In genomic region chr3:11007363-11007762, GRCm38 (mm10) we compare ENCODE assay signal across 23 mouse cellular contexts.
A peak's percentile ranks its signal among the peaks of the same experiment; 100 is the strongest.
DNase-seq lines count a peak whose midpoint lies in the region; ATAC-seq lines count a peak whose summit lies in the region.
"Had no signal": no experiment of that assay in that cellular context is flagged by ENCODE, and none has a peak within 500 bp of the region (broad histone marks: within the 10 kb centered on the region; RNA-seq: fewer than 3 reads in every experiment).

No protein-coding gene starts in this region.

- H3K36me3 ChIP-seq in forebrain, embryonic 12.5 days (replicated peaks): no peaks in the 10 kb centered on the region
- H3K36me3 ChIP-seq in forebrain, embryonic 16.5 days (ENCODE audit: control insufficient read depth, insufficient read depth): no peaks in the 10 kb centered on the region
- no peaks in the 10 kb centered on the region for H3K36me3 ChIP-seq in midbrain, embryonic 11.5 days (ENCODE audit: control insufficient read depth, insufficient read depth, low read length)
- H3K36me3 ChIP-seq in midbrain, embryonic 10.5 days: no peaks in the 10 kb centered on the region
- no peaks in the 10 kb centered on the region for H3K36me3 ChIP-seq in neural tube, embryonic 13.5 days
- H3K36me3 ChIP-seq: forebrain, embryonic 10.5 days; heart, embryonic 10.5 days; heart, embryonic 13.5 days; hindbrain, embryonic 15.5 days had no signal

- no peaks in the 10 kb centered on the region for H3K27me3 ChIP-seq in forebrain, embryonic 12.5 days
- H3K27me3 ChIP-seq in forebrain, embryonic 16.5 days (replicated peaks; ENCODE audit: control insufficient read depth, insufficient read depth, low read length): no peaks in the 10 kb centered on the region
- H3K27me3 ChIP-seq in midbrain, embryonic 11.5 days (ENCODE audit: control insufficient read depth, insufficient read depth, low read length): no peaks in the 10 kb centered on the region
- no peaks in the 10 kb centered on the region for H3K27me3 ChIP-seq in midbrain, embryonic 10.5 days (ENCODE audit: low read depth, poor library complexity, severe bottlenecking)
- H3K27me3 ChIP-seq in neural tube, embryonic 13.5 days: no peaks in the 10 kb centered on the region
- H3K27me3 ChIP-seq: heart, embryonic 13.5 days; hindbrain, embryonic 15.5 days had no signal

- WGBS in forebrain, embryonic 12.5 days: 86% methylated on average over 3 of the region's 3 CpGs
- WGBS in forebrain, embryonic 16.5 days: 83% methylated on average over 3 of the region's 3 CpGs
- 87% methylated on average over 3 of the region's 3 CpGs for WGBS in midbrain, embryonic 11.5 days
- WGBS in midbrain, embryonic 10.5 days: 95% methylated on average over 3 of the region's 3 CpGs
- WGBS in neural tube, embryonic 13.5 days: 76% methylated on average over 3 of the region's 3 CpGs

- no peak overlapping the region for H3K9ac ChIP-seq in forebrain, embryonic 12.5 days
- no peak overlapping the region for H3K9ac ChIP-seq in forebrain, embryonic 16.5 days (replicated peaks; ENCODE audit: low read depth, low read length)
- H3K9ac ChIP-seq in midbrain, embryonic 11.5 days (ENCODE audit: low read length): no peak overlapping the region
- no peak overlapping the region for H3K9ac ChIP-seq in neural tube, embryonic 13.5 days
- H3K9ac ChIP-seq: heart, embryonic 13.5 days; hindbrain, embryonic 15.5 days had no signal

- H3K4me1 ChIP-seq in forebrain, embryonic 12.5 days: no peaks in the 10 kb centered on the region
- no peaks in the 10 kb centered on the region for H3K4me1 ChIP-seq in forebrain, embryonic 16.5 days (replicated peaks; ENCODE audit: control insufficient read depth, insufficient read depth, low read length)
- H3K4me1 ChIP-seq in midbrain, embryonic 11.5 days (ENCODE audit: control insufficient read depth, insufficient read depth, low read length): no peaks in the 10 kb centered on the region
- no peaks in the 10 kb centered on the region for H3K4me1 ChIP-seq in midbrain, embryonic 10.5 days
- no peaks in the 10 kb centered on the region for H3K4me1 ChIP-seq in neural tube, embryonic 13.5 days (replicated peaks)
- H3K4me1 ChIP-seq: forebrain, embryonic 10.5 days; heart, embryonic 10.5 days; heart, embryonic 13.5 days; hindbrain, embryonic 15.5 days had no signal

- no peak overlapping the region for H3K27ac ChIP-seq in forebrain, embryonic 12.5 days
- H3K27ac ChIP-seq in forebrain, embryonic 16.5 days (ENCODE audit: low read length): no peak overlapping the region
- no peak overlapping the region for H3K27ac ChIP-seq in midbrain, embryonic 11.5 days (ENCODE audit: low read depth, low read length)
- no peak overlapping the region for H3K27ac ChIP-seq in midbrain, embryonic 10.5 days (replicated peaks)
- H3K27ac ChIP-seq in neural tube, embryonic 13.5 days (replicated peaks): no peak overlapping the region
- H3K27ac ChIP-seq: forebrain, embryonic 10.5 days; heart, adult 2 months; heart, embryonic 10.5 days; heart, embryonic 13.5 days; hindbrain, embryonic 15.5 days had no signal

- no peak overlapping the region for H3K4me2 ChIP-seq in forebrain, embryonic 12.5 days
- H3K4me2 ChIP-seq in forebrain, embryonic 16.5 days (ENCODE audit: low read length): no peak overlapping the region
- no peak overlapping the region for H3K4me2 ChIP-seq in midbrain, embryonic 11.5 days
- H3K4me2 ChIP-seq in neural tube, embryonic 13.5 days: no peak overlapping the region
- H3K4me2 ChIP-seq: heart, embryonic 13.5 days; hindbrain, embryonic 15.5 days had no signal

- no peaks in the 10 kb centered on the region for H3K9me3 ChIP-seq in forebrain, embryonic 12.5 days
- no peaks in the 10 kb centered on the region for H3K9me3 ChIP-seq in forebrain, embryonic 16.5 days (ENCODE audit: control insufficient read depth, low read length)
- H3K9me3 ChIP-seq in midbrain, embryonic 11.5 days (ENCODE audit: control insufficient read depth, low read length): no peaks in the 10 kb centered on the region
- H3K9me3 ChIP-seq in midbrain, embryonic 10.5 days (replicated peaks): no peaks in the 10 kb centered on the region
- H3K9me3 ChIP-seq in neural tube, embryonic 13.5 days: no peaks in the 10 kb centered on the region
- H3K9me3 ChIP-seq: forebrain, embryonic 10.5 days; heart, embryonic 10.5 days; heart, embryonic 13.5 days; hindbrain, embryonic 15.5 days had no signal

- ATAC-seq in forebrain, embryonic 12.5 days (ENCODE audit: low FRiP score): peak; percentile 49; the same call in 1 of the 2 replicates
- no peak for ATAC-seq in forebrain, embryonic 16.5 days
- peak; percentile 59; the same call in 1 of the 2 replicates for ATAC-seq in midbrain, embryonic 11.5 days (ENCODE audit: low FRiP score)
- ATAC-seq in neural tube, embryonic 13.5 days (ENCODE audit: low read depth): 0 out of 2 replicates have a peak, but pooled peaks have one; percentile 47
- ATAC-seq: activated CD4-positive, CD25-positive, alpha-beta regulatory T cell, adult 4 months; forebrain, embryonic 14.5 days had no signal

- DNase-seq in midbrain, embryonic 11.5 days (ENCODE audit: low spot score, missing footprints): no peak
- no peak for DNase-seq in midbrain, embryonic 10.5 days (ENCODE audit: low spot score)
- no peak for DNase-seq in neural tube, embryonic 10.5 days (ENCODE audit: extremely low spot score, low spot score)
- DNase-seq in frontal cortex, postnatal 10 days (ENCODE audit: low spot score in 2 of 2): no peak
- DNase-seq: adrenal gland, adult 8-10 months; adrenal gland, postnatal 25 days; cerebellum, adult 11-12 months; cerebellum, adult 8-10 months; cerebellum, postnatal 10 days; gastrocnemius, postnatal 10 days; gastrocnemius, postnatal 36 days; heart, adult 2 months; heart, postnatal 14 days; heart, postnatal 4 days had no signal

- H3K4me3 ChIP-seq in forebrain, embryonic 12.5 days (replicated peaks): no peak overlapping the region
- no peak overlapping the region for H3K4me3 ChIP-seq in forebrain, embryonic 16.5 days (replicated peaks; ENCODE audit: low read length)
- no peak overlapping the region for H3K4me3 ChIP-seq in midbrain, embryonic 11.5 days (ENCODE audit: low read depth, low read length)
- no peak overlapping the region for H3K4me3 ChIP-seq in midbrain, embryonic 10.5 days
- H3K4me3 ChIP-seq in neural tube, embryonic 13.5 days: no peak overlapping the region
- H3K4me3 ChIP-seq: forebrain, embryonic 10.5 days; heart, adult 2 months; heart, embryonic 10.5 days; heart, embryonic 13.5 days; hindbrain, embryonic 15.5 days had no signal
